Mouse (Mus musculus) Muller cell, postnatal 12 days (primary cell): ENCODE data around the gene She.
"Not testable (repeated sequence)": the region's sequence is repeated elsewhere in the genome, so short reads cannot be mapped to it uniquely, and the experiment has no call there.

Source experiments
- DNase-seq: peaks from one replicate; pipeline ENCODE4 v3.0.0-alpha.2; 2015; ENCODE audit errors: inconsistent ontology term

The She gene

GRCm38 (mm10) chr3:89830815-89831591 is at the start of gene She:
Gene She (plus strand): TSS chr3:89831370.
- DNase-seq: peak; percentile 5

GRCm38 (mm10) chr3:89781640-89782039 is 49.5 kb upstream of the She start:
- no peak for DNase-seq

- DNase-seq: peak; percentile 87
Measured at GRCm38 (mm10) chr3:89784991-89785753, 46.0 kb upstream of the She start.

GRCm38 (mm10) chr3:89786275-89786674 is 44.9 kb upstream of the She start:
- DNase-seq: no peak

GRCm38 (mm10) chr3:89788680-89789352 is 42.4 kb upstream of the She start:
- DNase-seq: no peak

- no peak for DNase-seq
Measured at GRCm38 (mm10) chr3:89794616-89795015, 36.6 kb upstream of the She start.

- peak; percentile 70 for DNase-seq
Measured at GRCm38 (mm10) chr3:89795746-89796145, 35.4 kb upstream of the She start.

- no peak for DNase-seq
Measured at GRCm38 (mm10) chr3:89796358-89796757, 34.8 kb upstream of the She start.

GRCm38 (mm10) chr3:89798518-89798917 is 32.7 kb upstream of the She start:
- no peak for DNase-seq

- DNase-seq: no peak
Measured at GRCm38 (mm10) chr3:89799476-89799875, 31.7 kb upstream of the She start.

- not testable (repeated sequence) for DNase-seq
Measured at GRCm38 (mm10) chr3:89800078-89800477, 31.1 kb upstream of the She start.

- no peak for DNase-seq
Measured at GRCm38 (mm10) chr3:89800774-89801506, 30.2 kb upstream of the She start.

GRCm38 (mm10) chr3:89801507-89801847 is 29.7 kb upstream of the She start:
- DNase-seq: no peak

- no peak for DNase-seq
Measured at GRCm38 (mm10) chr3:89802876-89803275, 28.3 kb upstream of the She start.

GRCm38 (mm10) chr3:89805179-89805578 is 26.0 kb upstream of the She start:
- DNase-seq: no peak

GRCm38 (mm10) chr3:89806751-89807150 is 24.4 kb upstream of the She start:
- DNase-seq: no peak

- no peak for DNase-seq
Measured at GRCm38 (mm10) chr3:89807171-89807570, 24.0 kb upstream of the She start.

GRCm38 (mm10) chr3:89807881-89808280 is 23.3 kb upstream of the She start:
- no peak for DNase-seq

- no peak for DNase-seq
Measured at GRCm38 (mm10) chr3:89808638-89809037, 22.5 kb upstream of the She start.

- DNase-seq: no peak
Measured at GRCm38 (mm10) chr3:89810841-89811240, 20.3 kb upstream of the She start.

- no peak for DNase-seq
Measured at GRCm38 (mm10) chr3:89812166-89812565, 19.0 kb upstream of the She start.

- DNase-seq: no peak
Measured at GRCm38 (mm10) chr3:89814051-89814450, 17.1 kb upstream of the She start.
